15 mouse cellular contexts compared by ENCODE assay signal in genomic region chr10:92246785-92247448, GRCm38 (mm10).
DNase-seq lines count a peak whose midpoint lies in the region; ATAC-seq lines count a peak whose summit lies in the region.
"Had no signal": no experiment of that assay in that cellular context is flagged by ENCODE, and none has a peak within 500 bp of the region (broad histone marks: within the 10 kb centered on the region; RNA-seq: fewer than 3 reads in every experiment).

No protein-coding gene starts in this region.

- no peak overlapping the region for H3K4me2 ChIP-seq in hindbrain, embryonic 13.5 days
- H3K4me2 ChIP-seq in neural tube, embryonic 11.5 days (ENCODE audit: low read depth): no peak overlapping the region
- H3K4me2 ChIP-seq in heart, embryonic 11.5 days: no peak overlapping the region
- H3K4me2 ChIP-seq: heart, embryonic 12.5 days; limb, embryonic 15.5 days had no signal

- WGBS in hindbrain, embryonic 13.5 days: 13% methylated on average over 7 of the region's 7 CpGs
- 15% methylated on average over 7 of the region's 7 CpGs for WGBS in neural tube, embryonic 11.5 days
- WGBS in heart, embryonic 11.5 days (ENCODE audit: insufficient replicate concordance): 44% methylated on average over 7 of the region's 7 CpGs

- peaks cover 28% of the 10 kb centered on the region for H3K4me1 ChIP-seq in hindbrain, embryonic 13.5 days (replicated peaks)
- H3K4me1 ChIP-seq in neural tube, embryonic 11.5 days (ENCODE audit: control insufficient read depth, insufficient read depth, low read length): no peaks in the 10 kb centered on the region; the same call in 1 of the 2 replicates
- H3K4me1 ChIP-seq in heart, embryonic 11.5 days (ENCODE audit: control insufficient read depth, insufficient read depth, low read length): no peaks in the 10 kb centered on the region
- H3K4me1 ChIP-seq: heart, embryonic 12.5 days; megakaryocyte, embryonic 14.5 days had no signal

- DNase-seq in layer of hippocampus, adult 9-11 months: peak; percentile 12
- DNase-seq in layer of hippocampus, adult 11-12 months (ENCODE audit: low spot score): no peak
- peak; percentile 60 for DNase-seq in embryo, embryonic 10.5 days (ENCODE audit: low spot score)
- DNase-seq in neural tube, embryonic 11.5 days (ENCODE audit: low spot score): peak; percentile 37
- DNase-seq in urinary bladder, postnatal 14 days (ENCODE audit: low spot score): no peak
- no peak for DNase-seq in natural killer cell, adult 2 months (ENCODE audit: low spot score in 2 of 2)
- DNase-seq: adrenal gland, adult 8-10 months; cerebellum, adult 8-10 months; kidney, adult 9 months; thymus, adult 2 months had no signal

- H3K27me3 ChIP-seq in hindbrain, embryonic 13.5 days: no peaks in the 10 kb centered on the region
- H3K27me3 ChIP-seq in neural tube, embryonic 11.5 days (ENCODE audit: control insufficient read depth, insufficient read depth, low read length): no peaks in the 10 kb centered on the region
- H3K27me3 ChIP-seq in heart, embryonic 11.5 days (ENCODE audit: control insufficient read depth, insufficient read depth, low read length): no peaks in the 10 kb centered on the region
- H3K27me3 ChIP-seq: heart, embryonic 12.5 days; limb, embryonic 15.5 days; megakaryocyte, embryonic 14.5 days had no signal

- no peak overlapping the region for H3K4me3 ChIP-seq in hindbrain, embryonic 13.5 days
- no peak overlapping the region for H3K4me3 ChIP-seq in neural tube, embryonic 11.5 days (ENCODE audit: low read depth, low read length)
- no peak overlapping the region for H3K4me3 ChIP-seq in heart, embryonic 11.5 days (ENCODE audit: low read depth, low read length)
- H3K4me3 ChIP-seq: heart, embryonic 12.5 days; limb, embryonic 15.5 days; megakaryocyte, embryonic 14.5 days had no signal

- no peak for ATAC-seq in hindbrain, embryonic 13.5 days (ENCODE audit: low FRiP score)
- peak; percentile 71 for ATAC-seq in neural tube, embryonic 11.5 days (ENCODE audit: insufficient read depth, low FRiP score, low TSS enrichment)
- ATAC-seq in heart, embryonic 11.5 days (replicated peaks; ENCODE audit: insufficient number of reproducible peaks, low FRiP score, low TSS enrichment): no peak

- H3K9me3 ChIP-seq in hindbrain, embryonic 13.5 days: no peaks in the 10 kb centered on the region
- no peaks in the 10 kb centered on the region for H3K9me3 ChIP-seq in neural tube, embryonic 11.5 days (ENCODE audit: control insufficient read depth, low read length)
- no peaks in the 10 kb centered on the region for H3K9me3 ChIP-seq in heart, embryonic 11.5 days (replicated peaks; ENCODE audit: control insufficient read depth, low read length)
- H3K9me3 ChIP-seq: heart, embryonic 12.5 days; limb, embryonic 15.5 days had no signal

- no peak overlapping the region for H3K9ac ChIP-seq in hindbrain, embryonic 13.5 days
- H3K9ac ChIP-seq in neural tube, embryonic 11.5 days (ENCODE audit: low read length): no peak overlapping the region
- H3K9ac ChIP-seq in heart, embryonic 11.5 days (ENCODE audit: low read depth, low read length): no peak overlapping the region
- H3K9ac ChIP-seq: heart, embryonic 12.5 days; limb, embryonic 15.5 days had no signal

- no peaks in the 10 kb centered on the region for H3K36me3 ChIP-seq in hindbrain, embryonic 13.5 days
- no peaks in the 10 kb centered on the region for H3K36me3 ChIP-seq in neural tube, embryonic 11.5 days (ENCODE audit: control insufficient read depth, insufficient read depth, low read length)
- no peaks in the 10 kb centered on the region for H3K36me3 ChIP-seq in heart, embryonic 11.5 days (ENCODE audit: control insufficient read depth, insufficient read depth, low read length)
- H3K36me3 ChIP-seq: heart, embryonic 12.5 days; limb, embryonic 15.5 days had no signal

- peak overlapping the region; percentile 68 for H3K27ac ChIP-seq in hindbrain, embryonic 13.5 days
- H3K27ac ChIP-seq in neural tube, embryonic 11.5 days (ENCODE audit: low read depth, low read length): no peak overlapping the region
- H3K27ac ChIP-seq in heart, embryonic 11.5 days (ENCODE audit: low read depth, low read length): no peak overlapping the region
- H3K27ac ChIP-seq: limb, embryonic 15.5 days had no signal

Comparison
In these comparisons a context has a peak if more than half of its experiments do, and no peak if none do; other contexts are left out.
1. DNase-seq: peak in layer of hippocampus, adult 9-11 months (single experiment), embryo, embryonic 10.5 days (single experiment) and neural tube, embryonic 11.5 days (single experiment); none in layer of hippocampus, adult 11-12 months (single experiment), urinary bladder, postnatal 14 days (single experiment) and natural killer cell, adult 2 months (0 of 2).